Mouse (Mus musculus) E14TG2a.4 (cell line): ENCODE data around the gene Nedd9.

Experiments used
- CTCF ChIP-seq: conservative IDR thresholded peaks from 2 replicates; pipeline ENCODE4 v1.5.1; 2014; ENCODE audit warnings: low read length
- NANOG ChIP-seq: IDR thresholded peaks from 2 replicates; pipeline ENCODE4 v1.6.1; 2014; ENCODE audit warnings: borderline replicate concordance, low read length, mixed read lengths

- no peak for TF ChIP-seq CTCF
- TF ChIP-seq NANOG = no peak
These were observed 17.8 kb upstream of the Nedd9 start for GRCm38 (mm10) chr13:41504997-41505396.
